Mouse (Mus musculus) splenic B cell, adult 2 months (primary cell): ENCODE measurements around the gene Tmprss9.

Experiments
- DNase-seq: peaks from one replicate; pipeline ENCODE4 v3.0.0-alpha.2; 2011; ENCODE audit warnings: low read depth, low spot score
- H3K27me3 ChIP-seq: 2 replicates; pipeline ENCODE4 v1.6.1; 2012; ENCODE audit warnings: mild to moderate bottlenecking, low read length, moderate library complexity, mixed read lengths; ENCODE audit not compliant: control insufficient read depth, poor library complexity, insufficient read depth, severe bottlenecking
- H3K36me3 ChIP-seq: 2 replicates; pipeline ENCODE4 v1.6.1; 2012; ENCODE audit warnings: mild to moderate bottlenecking, low read length, moderate library complexity, mixed read lengths; ENCODE audit not compliant: control insufficient read depth, poor library complexity, insufficient read depth, severe bottlenecking

The Tmprss9 gene

DNA sequence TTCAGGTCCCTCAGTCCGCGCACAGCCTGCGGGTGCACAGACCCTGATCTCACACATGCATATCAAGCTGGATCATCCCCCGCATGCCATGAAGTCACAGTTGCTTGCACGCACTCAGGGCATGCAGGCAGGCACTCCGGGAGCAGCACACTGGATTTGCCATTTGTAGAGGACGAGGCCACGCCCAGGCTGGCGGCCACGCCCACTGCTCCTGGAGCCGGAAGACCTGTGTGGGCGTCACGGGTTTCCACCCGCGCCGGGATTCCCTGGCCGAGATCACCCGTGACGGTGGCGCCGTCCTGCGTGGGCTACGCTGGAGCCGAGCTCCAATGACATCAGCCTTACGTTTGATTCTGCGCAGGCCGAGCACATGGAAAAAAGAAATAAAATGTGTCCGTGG is 68.0 kb downstream of the Tmprss9 start:
- DNase-seq = peak; percentile 83
- H3K36me3 ChIP-seq = no peaks in the 10 kb centered on the region
- no peaks in the 10 kb centered on the region for H3K27me3 ChIP-seq

DNA sequence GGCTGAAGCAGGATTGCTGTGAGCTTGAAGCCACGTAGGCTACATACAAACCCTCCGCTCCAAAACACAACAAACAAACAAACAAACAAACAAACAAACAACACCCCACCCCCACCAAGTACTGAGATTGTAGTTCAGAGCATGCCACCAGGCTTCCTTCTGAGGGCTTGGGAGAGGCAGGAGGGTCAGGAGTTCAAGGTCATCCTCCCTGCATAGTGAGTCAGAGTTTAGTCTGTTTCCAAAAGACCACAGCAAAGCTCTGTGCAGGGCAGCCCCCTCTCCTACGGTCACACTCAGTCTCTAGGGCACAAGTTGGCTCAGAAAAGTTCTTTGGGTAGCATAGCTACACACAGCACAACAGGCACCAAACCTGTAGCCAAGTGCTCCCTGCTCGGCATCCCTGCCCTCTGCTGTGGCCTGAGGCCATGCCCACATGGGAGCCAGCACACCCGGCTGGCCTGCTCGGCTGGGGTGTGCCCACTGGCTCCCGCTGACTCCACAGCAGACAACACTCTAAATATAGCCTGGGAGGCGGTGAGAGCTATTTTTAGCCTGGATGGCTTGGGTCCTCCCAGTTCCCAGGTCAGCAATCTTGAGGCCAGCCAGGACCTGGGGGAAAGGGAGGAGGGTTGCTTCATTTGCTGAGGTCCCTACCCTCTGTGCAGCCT is 68.8 kb downstream of the Tmprss9 start:
- H3K36me3 ChIP-seq = no peaks in the 10 kb centered on the region
- no peak for DNase-seq

DNA sequence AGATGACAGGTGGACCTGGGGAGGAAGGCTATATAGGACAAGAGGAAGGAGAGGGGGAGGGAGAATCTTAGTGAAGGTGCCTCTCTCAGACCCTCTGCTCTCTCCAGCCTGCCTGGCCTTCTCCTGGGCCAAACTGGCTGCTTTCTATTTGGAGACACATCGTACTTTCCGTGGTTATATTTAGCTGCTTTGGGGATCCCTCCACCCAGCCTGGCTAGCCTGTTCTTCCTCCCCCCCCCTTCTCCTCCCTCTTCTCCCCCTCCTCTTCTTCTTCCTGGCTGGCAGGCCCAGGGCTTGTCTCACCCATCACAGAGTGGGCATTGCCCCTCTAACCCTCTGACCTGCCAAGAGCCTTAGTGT is 69.3 kb downstream of the Tmprss9 start:
- no peak for DNase-seq
- Histone ChIP-seq H3K27me3 (no peaks in the 10 kb centered on the region), H3K36me3 (no peaks in the 10 kb centered on the region)

More for the DNA sequence above, 68.8 kb downstream of the Tmprss9 start:
- H3K27me3 ChIP-seq = no peaks in the 10 kb centered on the region

DNA sequence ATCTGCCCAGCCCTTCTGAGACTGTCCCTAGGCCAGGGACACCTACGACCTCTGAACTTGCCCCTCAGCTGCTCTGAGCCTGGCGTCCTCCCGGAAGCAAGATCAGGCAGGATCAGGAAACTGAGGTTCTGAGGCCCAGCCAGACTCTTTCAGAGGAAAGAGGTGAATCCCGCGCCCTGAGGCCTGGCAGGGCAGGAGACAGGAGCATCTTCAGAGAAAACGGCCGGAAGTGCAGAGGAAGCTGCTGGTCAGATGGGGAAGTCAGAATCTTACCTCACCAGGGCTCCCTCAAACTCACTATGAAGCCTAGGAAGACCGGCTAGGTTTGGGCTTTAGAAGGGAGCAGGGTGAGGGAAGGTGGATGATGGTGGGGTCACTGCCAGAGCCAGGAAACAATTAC is 71.3 kb downstream of the Tmprss9 start:
- Histone ChIP-seq H3K36me3 (no peaks in the 10 kb centered on the region), H3K27me3 (no peaks in the 10 kb centered on the region)
- DNase-seq = peak; percentile 25

DNA sequence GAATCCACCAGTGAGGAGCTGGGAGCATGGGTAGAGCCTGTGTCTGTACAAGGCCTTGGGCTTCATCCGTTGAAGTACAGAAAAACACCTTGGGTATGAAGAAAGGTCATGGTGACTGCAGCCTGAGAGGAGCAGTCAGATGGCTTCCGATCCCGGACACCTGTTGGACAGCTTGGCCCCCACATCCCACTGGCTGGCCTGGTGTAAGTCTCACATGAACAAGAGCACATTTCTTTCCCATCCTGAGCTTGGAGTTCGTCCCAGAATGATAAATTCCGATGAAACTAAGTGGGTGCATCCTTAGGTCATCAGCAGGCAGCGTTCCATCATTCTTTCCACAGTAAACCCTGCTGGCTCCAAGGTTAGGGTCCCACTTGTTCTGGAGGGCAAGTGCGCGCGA is 72.1 kb downstream of the Tmprss9 start:
- DNase-seq = no peak
- Histone ChIP-seq H3K36me3 (no peaks in the 10 kb centered on the region), H3K27me3 (no peaks in the 10 kb centered on the region)

DNA sequence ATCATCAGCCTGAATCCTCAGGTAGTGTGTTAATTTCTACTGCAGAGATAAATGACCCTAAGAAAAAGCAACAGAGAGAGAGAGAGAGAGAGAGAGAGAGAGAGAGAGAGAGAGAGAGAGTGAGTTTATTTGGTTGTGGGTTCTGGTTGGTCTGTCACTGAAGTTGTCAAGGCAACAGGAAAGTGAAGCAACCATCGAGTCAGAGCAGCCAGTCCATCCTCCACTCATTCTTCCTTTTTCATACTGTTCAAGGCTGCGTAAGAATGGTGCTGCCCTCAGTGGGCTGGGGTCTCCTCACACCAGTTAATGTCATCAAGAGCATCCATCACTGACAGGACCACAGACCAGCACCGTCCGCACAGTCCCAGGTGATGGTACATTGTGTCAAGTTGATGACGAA is 72.6 kb downstream of the Tmprss9 start:
- DNase-seq = peak; percentile 52
- H3K27me3 ChIP-seq = no peaks in the 10 kb centered on the region
- H3K36me3 ChIP-seq = no peaks in the 10 kb centered on the region

DNA sequence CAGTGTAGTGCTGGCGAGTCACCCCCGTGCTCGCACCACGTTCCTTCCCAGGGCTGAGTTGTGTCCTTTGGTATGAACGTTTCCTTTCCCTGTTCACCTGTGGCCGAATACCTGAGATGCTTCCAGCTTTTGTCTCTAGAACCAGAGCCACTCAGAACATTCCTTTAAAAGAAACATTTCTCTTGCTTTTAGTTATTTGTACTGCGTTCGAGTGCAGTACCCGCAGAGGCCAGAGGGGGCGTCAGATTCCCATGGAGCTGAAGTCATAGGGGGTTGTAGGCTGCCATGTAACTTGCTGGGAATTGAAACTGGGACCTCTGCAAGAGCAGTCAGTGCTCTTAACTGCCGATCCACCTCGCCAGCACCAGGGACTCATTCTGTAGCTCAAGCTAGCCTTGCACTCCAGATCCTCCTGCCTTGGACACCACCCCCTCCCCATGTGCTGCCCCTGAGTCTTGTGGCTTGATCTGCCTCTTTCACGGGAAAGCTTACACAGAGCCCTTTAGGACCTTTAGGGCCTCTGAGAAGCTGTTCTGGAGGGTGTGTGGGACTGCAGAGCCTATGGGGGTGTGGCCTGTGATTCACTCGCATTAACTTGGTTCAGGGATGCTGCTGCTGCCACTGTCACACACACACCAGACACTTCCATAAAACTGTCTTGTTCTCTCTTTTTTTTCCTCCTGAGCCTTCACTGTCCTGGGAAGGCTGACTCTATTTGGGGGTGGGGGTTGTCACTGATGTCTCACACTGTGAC is 75.2 kb downstream of the Tmprss9 start:
- Histone ChIP-seq H3K36me3 (no peaks in the 10 kb centered on the region), H3K27me3 (no peaks in the 10 kb centered on the region)
- no peak for DNase-seq

DNA sequence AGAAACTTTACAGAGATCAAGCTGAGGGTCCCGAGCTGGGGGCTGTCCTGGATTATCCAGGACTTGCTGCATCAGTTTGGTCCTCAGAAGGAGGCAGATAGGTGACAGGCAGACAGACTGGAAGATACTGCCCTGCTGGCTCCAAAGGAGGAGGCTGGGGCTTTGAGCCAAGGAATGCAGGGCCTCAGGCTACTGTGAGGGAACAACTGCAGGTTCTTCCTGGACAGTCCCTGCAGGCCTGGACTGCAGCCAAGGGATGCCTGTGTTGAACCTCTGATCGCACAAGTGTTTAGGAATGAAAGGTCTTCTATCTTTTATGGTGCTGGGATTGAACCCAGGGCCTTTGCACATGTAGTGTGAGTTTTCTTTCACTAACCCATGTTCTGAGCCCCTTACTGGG is 76.2 kb downstream of the Tmprss9 start:
- Histone ChIP-seq H3K36me3 (no peaks in the 10 kb centered on the region), H3K27me3 (no peaks in the 10 kb centered on the region)
- DNase-seq = no peak

DNA sequence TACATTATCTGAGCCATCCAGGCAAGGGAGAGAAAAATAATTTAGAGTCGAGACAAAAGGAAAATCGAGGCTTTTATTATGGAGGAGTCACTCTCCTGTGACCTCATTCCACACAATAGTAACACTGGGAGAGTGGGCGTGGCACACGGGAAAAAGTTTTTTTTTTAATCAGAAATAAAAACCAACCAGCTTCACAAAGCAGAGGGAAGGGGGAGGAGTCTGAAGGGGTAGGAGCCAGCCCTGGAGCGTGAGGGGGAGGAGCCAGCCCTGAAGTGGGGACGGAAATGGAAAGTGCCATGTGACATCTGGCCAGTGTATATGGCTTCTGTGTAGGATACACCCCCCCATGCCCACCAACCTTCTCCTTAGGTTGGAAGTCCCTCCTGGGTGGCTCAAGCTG is 76.9 kb downstream of the Tmprss9 start:
- H3K27me3 ChIP-seq = no peaks in the 10 kb centered on the region
- DNase-seq = no peak

DNA sequence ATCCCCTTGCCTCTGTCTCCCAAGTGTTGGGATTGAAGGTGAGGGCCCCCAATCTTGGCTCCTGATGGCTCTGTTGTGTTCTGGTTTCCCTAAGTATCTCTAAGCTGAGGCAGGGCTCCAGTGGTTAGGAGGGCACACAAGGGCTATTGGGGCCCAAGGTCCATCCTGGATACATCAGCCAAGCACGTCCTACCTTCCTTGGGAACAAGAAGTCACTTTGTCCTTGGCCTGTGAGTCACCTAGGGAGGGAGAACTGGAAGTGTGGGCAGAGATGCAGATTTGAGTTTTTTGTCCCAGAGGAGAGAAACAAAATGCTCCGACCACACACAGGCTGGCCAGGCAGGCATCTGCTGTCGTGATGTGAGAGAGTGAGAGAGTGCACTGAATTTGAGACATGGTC is 77.4 kb downstream of the Tmprss9 start:
- H3K27me3 ChIP-seq = no peaks in the 10 kb centered on the region
- DNase-seq = no peak
- H3K36me3 ChIP-seq = no peaks in the 10 kb centered on the region

More for the DNA sequence above, 76.9 kb downstream of the Tmprss9 start:
- H3K36me3 ChIP-seq = no peaks in the 10 kb centered on the region
